Mouse (Mus musculus) left cerebral cortex, adult 18-20 months (tissue): ENCODE results near the gene Zfp282. TPM values are rescaled to one million over a fixed set of nuclear protein-coding genes. Genes with fewer than 3 reads are reported as not detected.

Source experiments
- DNase-seq, 2 experiments: peaks; one replicate each; pipeline ENCODE4 v3.0.0; 2021 to 2022; ENCODE audit warnings: low spot score in 2 of 2, mixed read lengths in 1 of 2
- total RNA-seq, 2 experiments: library from RNA; stranded (reverse); gene quantifications; 2 replicates each; pipeline ENCODE4 v1.2.3; 2021

Zfp282 gene
- total RNA-seq, 2 experiments from 2014 or later: 10.5 to 11.1 TPM

- no peak for DNase-seq
Measured at GRCm38 (mm10) chr6:47888812-47889383, 11.9 kb downstream of the Zfp282 start.

GRCm38 (mm10) chr6:47899416-47899815 is 22.4 kb downstream of the Zfp282 start:
- DNase-seq: no peak

GRCm38 (mm10) chr6:47903587-47903986 is 26.6 kb downstream of the Zfp282 start:
- no peak for DNase-seq

GRCm38 (mm10) chr6:47904361-47904760 is 27.4 kb downstream of the Zfp282 start:
- no peak for DNase-seq

GRCm38 (mm10) chr6:47904917-47905695 is 28.1 kb downstream of the Zfp282 start:
- no peak for DNase-seq

GRCm38 (mm10) chr6:47906326-47906725 is 29.3 kb downstream of the Zfp282 start:
- DNase-seq: no peak

- no peak for DNase-seq
Measured at GRCm38 (mm10) chr6:47909007-47909406, 32.0 kb downstream of the Zfp282 start.

- DNase-seq: no peak
Measured at GRCm38 (mm10) chr6:47911650-47912049, 34.6 kb downstream of the Zfp282 start.

GRCm38 (mm10) chr6:47912991-47913390 is 36.0 kb downstream of the Zfp282 start:
- no peak for DNase-seq

GRCm38 (mm10) chr6:47917051-47917450 is 40.0 kb downstream of the Zfp282 start:
- no peak for DNase-seq

GRCm38 (mm10) chr6:47918768-47919274 is 41.8 kb downstream of the Zfp282 start:
- DNase-seq: no peak

- no peak for DNase-seq
Measured at GRCm38 (mm10) chr6:47919646-47920446, 42.8 kb downstream of the Zfp282 start.

GRCm38 (mm10) chr6:47920447-47921340 is 43.7 kb downstream of the Zfp282 start, which contains the start of gene Zfp212:
Gene Zfp212, plus strand, starts transcription at chr6:47920476.
- peak; percentile 86 to 91 for DNase-seq

- no peak for DNase-seq
Measured at GRCm38 (mm10) chr6:47942461-47942860, 65.5 kb downstream of the Zfp282 start.

GRCm38 (mm10) chr6:47943021-47943691 is 66.2 kb downstream of the Zfp282 start:
- peak; percentile 43 for DNase-seq

- DNase-seq: no peak
Measured at GRCm38 (mm10) chr6:47943721-47944120, 66.7 kb downstream of the Zfp282 start.

GRCm38 (mm10) chr6:47947388-47947787 is 70.4 kb downstream of the Zfp282 start:
- DNase-seq: no peak

- peak; percentile 94 for DNase-seq
Measured at GRCm38 (mm10) chr6:47953191-47953726, 76.3 kb downstream of the Zfp282 start, which contains the start of gene Zfp956. Gene Zfp956, plus strand, starts transcription at chr6:47953390.

- no peak for DNase-seq
Measured at GRCm38 (mm10) chr6:47954425-47954824, 77.4 kb downstream of the Zfp282 start.

- DNase-seq: no peak
Measured at GRCm38 (mm10) chr6:47957816-47958215, 80.8 kb downstream of the Zfp282 start.
